ENCODE assay signal across 17 mouse cellular contexts in genomic region chr7:80152756-80153155, GRCm38 (mm10).
"Had no signal": no experiment of that assay in that cellular context is flagged by ENCODE, and none has a peak within 500 bp of the region (broad histone marks: within the 10 kb centered on the region; RNA-seq: fewer than 3 reads in every experiment).

No protein-coding gene starts in this region.

- H3K27ac ChIP-seq: midbrain, embryonic 10.5 days; midbrain, embryonic 12.5 days; neural tube, embryonic 13.5 days; neural tube, embryonic 15.5 days had no signal

- H3K27me3 ChIP-seq: neural tube, embryonic 13.5 days; neural tube, embryonic 15.5 days had no signal

- H3K9ac ChIP-seq: lung, embryonic 14.5 days; midbrain, embryonic 12.5 days; neural tube, embryonic 13.5 days; neural tube, embryonic 15.5 days had no signal

- H3K9me3 ChIP-seq: midbrain, embryonic 10.5 days; midbrain, embryonic 12.5 days; neural tube, embryonic 13.5 days; neural tube, embryonic 15.5 days had no signal

- H3K4me2 ChIP-seq: lung, embryonic 14.5 days; midbrain, embryonic 12.5 days; neural tube, embryonic 13.5 days; neural tube, embryonic 15.5 days had no signal

- H3K4me3 ChIP-seq: midbrain, embryonic 10.5 days; midbrain, embryonic 12.5 days; myocyte; neural tube, embryonic 13.5 days; neural tube, embryonic 15.5 days had no signal

- DNase-seq: lung, postnatal 10 days; lung, postnatal 4 days; midbrain, embryonic 14.5 days; retina, postnatal 1 day; right cerebral cortex, adult 18-20 months; right cerebral cortex, postnatal 25 days; right cerebral cortex, postnatal 4 days; spleen, adult 18-20 months; thymus, adult 18-20 months; thymus, postnatal 36 days had no signal

- ATAC-seq: midbrain, embryonic 16.5 days had no signal

- H3K36me3 ChIP-seq: midbrain, embryonic 10.5 days; midbrain, embryonic 12.5 days; neural tube, embryonic 13.5 days; neural tube, embryonic 15.5 days had no signal
